Mouse (Mus musculus) ES-Bruce4 (cell line): Measurements from ENCODE around the gene Uvrag.

Source experiments
- CTCF ChIP-seq: IDR thresholded peaks from one replicate; pipeline ENCODE4 v1.8.1; 2011; ENCODE audit warnings: low read depth, low read length
- POLR2A ChIP-seq: IDR thresholded peaks from one replicate; pipeline ENCODE4 v1.8.1; 2011; ENCODE audit warnings: low read length; ENCODE audit not compliant: insufficient read depth

- TF ChIP-seq CTCF (no peak), POLR2A (no peak)
These were observed 106.0 kb downstream of the Uvrag start for GRCm38 (mm10) chr7:99034909-99035308.
